Comparison of ENCODE assay signal across 8 mouse cellular contexts in genomic region chr8:107941922-107942694, GRCm38 (mm10). TPM values are rescaled to one million over a fixed set of nuclear protein-coding genes. Genes with fewer than 3 reads are reported as not detected.
DNase-seq lines count a peak whose midpoint lies in the region; ATAC-seq and TF ChIP-seq lines count a peak whose summit lies in the region.
"Had no signal": no experiment of that assay in that cellular context is flagged by ENCODE, and none has a peak within 500 bp of the region (broad histone marks: within the 10 kb centered on the region; RNA-seq: fewer than 3 reads in every experiment).

Zfhx3 (plus strand) TSS chr8:107942644.

- peak within 1 kb of the TSS; percentile 89 for H3K4me2 ChIP-seq in CH12.LX (ENCODE audit: insufficient read depth, low read depth, poor library complexity, severe bottlenecking)
- peak within 1 kb of the TSS; percentile 48 for H3K4me2 ChIP-seq in forebrain, postnatal 0 days (ENCODE audit: low read depth)
- peak within 1 kb of the TSS; percentile 71 for H3K4me2 ChIP-seq in limb, embryonic 13.5 days (replicated peaks)

- no peaks in the 10 kb centered on the region for H3K79me2 ChIP-seq in CH12.LX (replicated peaks; ENCODE audit: control insufficient read depth, extremely low read depth, insufficient read depth, poor library complexity, severe bottlenecking)

- no peak for TF ChIP-seq EP300 in CH12.LX (IDR thresholded peaks at IDR 0.05; ENCODE audit: low read length)

- no peak for ATAC-seq in forebrain, postnatal 0 days
- no peak for ATAC-seq in limb, embryonic 13.5 days (ENCODE audit: low FRiP score, low read depth)

- no peak within 1 kb of the TSS for H3K27ac ChIP-seq in CH12.LX (ENCODE audit: insufficient read depth, low read depth)
- peak within 1 kb of the TSS; percentile 64 for H3K27ac ChIP-seq in forebrain, postnatal 0 days (ENCODE audit: low read depth, low read length)
- H3K27ac ChIP-seq in limb, embryonic 13.5 days: peak within 1 kb of the TSS; percentile 83

- H3K4me3 ChIP-seq in CH12.LX (replicated peaks in 1 of 3; ENCODE audit: low read depth in 2 of 3, low read length in 2 of 3, poor library complexity in 1 of 3): no peak within 1 kb of the TSS
- H3K4me3 ChIP-seq in forebrain, postnatal 0 days (ENCODE audit: low read depth, low read length): peak within 1 kb of the TSS; percentile 25
- peak within 1 kb of the TSS; percentile 38 for H3K4me3 ChIP-seq in limb, embryonic 13.5 days
- H3K4me3 ChIP-seq: megakaryocyte, embryonic 14.5 days had no signal

- TF ChIP-seq CTCF in CH12.LX (conservative IDR thresholded peaks at IDR 0.05 in 1 of 2, IDR thresholded peaks at IDR 0.05 in 1 of 2; ENCODE audit: low read depth in 2 of 2, low read length in 2 of 2): no peak
- TF ChIP-seq CTCF in forebrain, postnatal 0 days (IDR thresholded peaks at IDR 0.05; ENCODE audit: low read depth): no peak

- peaks cover 3% of the 10 kb centered on the region for H3K9me3 ChIP-seq in CH12.LX (replicated peaks; ENCODE audit: low read length)
- H3K9me3 ChIP-seq in forebrain, postnatal 0 days (ENCODE audit: low read length): no peaks in the 10 kb centered on the region
- H3K9me3 ChIP-seq in limb, embryonic 13.5 days: no peaks in the 10 kb centered on the region
- H3K9me3 ChIP-seq: megakaryocyte, embryonic 14.5 days had no signal

- no peaks in the 10 kb centered on the region for H3K27me3 ChIP-seq in CH12.LX (replicated peaks)
- H3K27me3 ChIP-seq in forebrain, postnatal 0 days (ENCODE audit: insufficient read depth, low read length): peaks cover 8% of the 10 kb centered on the region; the same call in 1 of the 2 replicates
- peaks cover 12% of the 10 kb centered on the region for H3K27me3 ChIP-seq in limb, embryonic 13.5 days

- dilution Hi-C loops in CH12.LX (cut with MboI; ENCODE audit: extremely low pct_ligation_motif_present, extremely low pct_unique_long_range_greater_than_20kb, low sequenced_read_pairs): no loop called here

- TF ChIP-seq RAD21 in CH12.LX (IDR thresholded peaks at IDR 0.05; ENCODE audit: low read depth, low read length): no peak

- no peaks in the 10 kb centered on the region for H3K36me3 ChIP-seq in CH12.LX (replicated peaks in 1 of 2; ENCODE audit: control insufficient read depth in 1 of 2, insufficient read depth in 1 of 2, low read length in 1 of 2)
- no peaks in the 10 kb centered on the region for H3K36me3 ChIP-seq in forebrain, postnatal 0 days (ENCODE audit: insufficient read depth)
- no peaks in the 10 kb centered on the region for H3K36me3 ChIP-seq in limb, embryonic 13.5 days

- no peak for TF ChIP-seq POLR2A in CH12.LX (IDR thresholded peaks at IDR 0.05; ENCODE audit: low read depth, low read length)

- H3K4me1 ChIP-seq in CH12.LX (ENCODE audit: control insufficient read depth in 1 of 2, insufficient read depth in 2 of 2): peaks cover 2 to 5% of the 10 kb centered on the region in 2 experiments; a peak in 3 of 4 replicates
- H3K4me1 ChIP-seq in forebrain, postnatal 0 days (ENCODE audit: insufficient read depth): peaks cover 11% of the 10 kb centered on the region; the same call in 1 of the 2 replicates
- H3K4me1 ChIP-seq in limb, embryonic 13.5 days: peaks cover 48% of the 10 kb centered on the region

- in situ Hi-C loops in CH12.LX (cut with MboI; ENCODE audit: low pct_ligation_motif_present, low pct_unique_long_range_greater_than_20kb, low sequenced_read_pairs): no loop called here

- H3K9ac ChIP-seq in CH12.LX (ENCODE audit: insufficient read depth, low read depth): no peak within 1 kb of the TSS
- H3K9ac ChIP-seq in forebrain, postnatal 0 days: peak within 1 kb of the TSS; percentile 35; the same call in 1 of the 2 replicates
- H3K9ac ChIP-seq in limb, embryonic 13.5 days: peak within 1 kb of the TSS; percentile 56

- no peak for DNase-seq in CH12.LX (ENCODE audit: extremely low read depth)
- no peak for DNase-seq in adrenal gland, adult 18-20 months (ENCODE audit: low spot score in 2 of 2)
- DNase-seq in forebrain, postnatal 0 days: no peak
- DNase-seq in layer of hippocampus, postnatal 25 days (ENCODE audit: extremely low spot score in 1 of 2, low spot score in 1 of 2): no peak
- no peak for DNase-seq in spleen, postnatal 4 days (ENCODE audit: low spot score in 2 of 2)
- DNase-seq in urinary bladder, postnatal 36 days (ENCODE audit: low spot score in 2 of 2): no peak

- 11% methylated on average over 11 of the region's 11 CpGs for WGBS in forebrain, postnatal 0 days
- 14% methylated on average over 11 of the region's 11 CpGs for WGBS in limb, embryonic 13.5 days

TF ChIP-seq in CH12.LX, 34 proteins besides CTCF, POLR2A, EP300 and RAD21:
- TF ChIP-seq CHD2 (IDR thresholded peaks at IDR 0.05; ENCODE audit: low read length): no peak
- no peak for TF ChIP-seq ELF1 (IDR thresholded peaks at IDR 0.05; ENCODE audit: low read depth, low read length)
- no peak for TF ChIP-seq ZKSCAN1 (IDR thresholded peaks at IDR 0.05; ENCODE audit: borderline replicate concordance, low read depth, low read length)
- no peak for TF ChIP-seq JUND (conservative IDR thresholded peaks at IDR 0.05; ENCODE audit: low read depth, low read length)
- no peak for TF ChIP-seq TCF12 (IDR thresholded peaks at IDR 0.05; ENCODE audit: low read depth, low read length)
- no peak for TF ChIP-seq JUN (IDR thresholded peaks at IDR 0.05; ENCODE audit: insufficient read depth, low read depth, low read length)
TF ChIP-seq in CH12.LX: peak in this region for 0.

RNA-seq across cellular contexts. Expression of gene Zfhx3, which starts in this region (rescaled TPM):
- total RNA-seq in CH12.LX (2012; rRNA removed) (0.38 and 0.68 TPM in 2 replicates), CH12.LX (2014; rRNA removed) (0.05 and 0.16 TPM in 2 replicates)
- 0.76 and 0.82 TPM in 2 replicates for polyA plus RNA-seq in CH12.LX (2012; ENCODE audit: insufficient read length, low read depth)
- total RNA-seq in adrenal gland, adult 18-20 months (2021): 10 to 100 TPM; 36.9 to 38.6 TPM
- total RNA-seq in forebrain, postnatal 0 days (2014; rRNA removed): 7.2 and 13.8 TPM in 2 replicates
- 3.0 and 9.6 TPM in 2 replicates for polyA plus RNA-seq in forebrain, postnatal 0 days (2015; fragmentation: Nextera tagmentation; extraction: Ambion mirVana)
- 44.1 and 50.0 TPM in 2 replicates for polyA plus RNA-seq in limb, embryonic 13.5 days (2015; fragmentation: Nextera tagmentation; extraction: Ambion mirVana)
- 1 to 10 TPM; 3.4 to 4.3 TPM for total RNA-seq in layer of hippocampus, postnatal 25 days (2021)

Comparison
In these comparisons a context has a peak if more than half of its experiments do, and no peak if none do; other contexts are left out.
1. H3K4me3 ChIP-seq: peak in forebrain, postnatal 0 days (single experiment) and limb, embryonic 13.5 days (single experiment); none in CH12.LX (0 of 3).
2. Peak in every context shown above with its lines, with median percentiles within 50 percentile points of each other: H3K4me2 ChIP-seq.